ENCODE assay signal across 26 mouse cellular contexts in the genomic region with DNA sequence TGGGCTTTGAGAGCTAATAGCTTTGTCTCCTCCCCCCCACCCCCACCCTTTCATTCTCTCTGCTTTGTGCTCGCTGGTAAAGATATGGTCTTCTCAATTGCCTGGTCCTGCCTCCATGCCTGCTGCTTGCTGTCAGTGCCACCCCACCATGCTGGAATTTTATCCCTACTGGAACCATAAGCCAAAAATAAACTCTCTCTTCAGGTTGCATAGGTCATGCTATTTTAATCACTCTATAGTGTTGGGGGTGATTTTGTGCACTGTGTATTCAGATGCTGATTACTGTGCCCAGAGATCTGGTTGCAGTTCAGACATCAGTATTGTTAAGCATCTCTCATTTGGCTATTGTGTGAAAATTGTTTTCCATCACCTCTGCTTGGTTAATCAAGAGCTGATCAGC.
"Had no signal": no experiment of that assay in that cellular context is flagged by ENCODE, and none has a peak within 500 bp of the region (broad histone marks: within the 10 kb centered on the region; RNA-seq: fewer than 3 reads in every experiment).

No protein-coding gene starts in this region.

- H3K36me3 ChIP-seq: hindbrain, embryonic 10.5 days; hindbrain, embryonic 12.5 days; intestine, embryonic 15.5 days; limb, embryonic 10.5 days; limb, embryonic 12.5 days; liver, embryonic 13.5 days; liver, embryonic 15.5 days had no signal

- DNase-seq: gastrocnemius, adult 2 months; gastrocnemius, postnatal 10 days; gastrocnemius, postnatal 25 days; heart, postnatal 36 days; kidney, adult 18-20 months; kidney, adult 8-10 months; kidney, postnatal 10 days; kidney, postnatal 25 days; kidney, postnatal 4 days; liver; liver, embryonic 13.5 days; liver, postnatal 0 days; lung, adult 2 months had no signal

- H3K4me1 ChIP-seq: hindbrain, embryonic 12.5 days; intestine, embryonic 15.5 days; limb, embryonic 10.5 days; limb, embryonic 12.5 days; liver, embryonic 13.5 days; liver, embryonic 15.5 days had no signal

- H3K4me2 ChIP-seq: hindbrain, embryonic 12.5 days; hindbrain, embryonic 14.5 days; intestine, embryonic 15.5 days; limb, embryonic 12.5 days; liver, embryonic 11.5 days; liver, embryonic 13.5 days; liver, embryonic 15.5 days had no signal

- H3K27ac ChIP-seq: gastrocnemius, adult 2 months; hindbrain, embryonic 10.5 days; hindbrain, embryonic 12.5 days; hindbrain, embryonic 14.5 days; intestine, embryonic 15.5 days; layer of hippocampus, adult 2 months; left cerebral cortex, adult 2 months; limb, embryonic 10.5 days; limb, embryonic 12.5 days; liver, embryonic 13.5 days; liver, embryonic 15.5 days had no signal

- H3K9me3 ChIP-seq: hindbrain, embryonic 10.5 days; hindbrain, embryonic 12.5 days; intestine, embryonic 15.5 days; limb, embryonic 10.5 days; limb, embryonic 12.5 days; liver, embryonic 13.5 days; liver, embryonic 15.5 days had no signal

- H3K4me3 ChIP-seq: gastrocnemius, adult 2 months; hindbrain, embryonic 10.5 days; hindbrain, embryonic 12.5 days; intestine, embryonic 15.5 days; layer of hippocampus, adult 2 months; left cerebral cortex, adult 2 months; limb, embryonic 10.5 days; limb, embryonic 12.5 days; liver, embryonic 13.5 days; liver, embryonic 15.5 days had no signal

- ATAC-seq: hindbrain, embryonic 16.5 days; inflammation-experienced regulatory T-cells, adult 6 months; intestine, embryonic 15.5 days; intestine, postnatal 0 days; liver, postnatal 0 days had no signal

- H3K27me3 ChIP-seq: hindbrain, embryonic 12.5 days; intestine, embryonic 15.5 days; limb, embryonic 12.5 days; liver, embryonic 13.5 days; liver, embryonic 15.5 days had no signal

- H3K9ac ChIP-seq: hindbrain, embryonic 12.5 days; hindbrain, embryonic 14.5 days; intestine, embryonic 15.5 days; limb, embryonic 12.5 days; liver, embryonic 13.5 days; liver, embryonic 15.5 days; liver, postnatal 0 days had no signal
